Mouse (Mus musculus) mammary gland, adult 2 months (tissue): ENCODE data around the gene Kctd14. TPM values are rescaled to one million over a fixed set of nuclear protein-coding genes. Genes with fewer than 3 reads are reported as not detected.

ENCODE experiments used
- polyA plus RNA-seq: library from polyadenylated mRNA; depleted of rRNA; stranded (reverse); fragments of >200 nt; gene quantifications from 2 replicates; pipeline ENCODE4 v1.2.3, GENCODE M21; 2012; ENCODE audit warnings: low replicate concordance; rRNA removed

The Kctd14 gene
- polyA plus RNA-seq: 3.5 and 7.8 TPM in 2 replicates

GRCm38 (mm10) chr7:97451023-97451422 lies at the start of gene Kctd14:
Kctd14 (plus strand) TSS chr7:97451323.

GRCm38 (mm10) chr7:97416906-97417777 lies 34.0 kb upstream of the Kctd14 start, which contains the start of gene Thrsp:
Thrsp (minus strand) TSS chr7:97417730.

GRCm38 (mm10) chr7:97480821-97481339 lies 29.8 kb downstream of the Kctd14 start, which contains the start of gene Ints4:
Ints4 (plus strand) TSS chr7:97480956.

Other genes starting within 250 kb of the Kctd14 start
- gene Usp35, start 119.3 kb upstream of the Kctd14 start, polyA plus RNA-seq: 11.1 and 11.9 TPM in 2 replicates
- gene Kctd21, start 119.0 kb upstream of the Kctd14 start, polyA plus RNA-seq: 7.2 and 17.3 TPM in 2 replicates
- 9.1 and 18.5 TPM in 2 replicates for gene Alg8, start 79.7 kb upstream of the Kctd14 start, polyA plus RNA-seq
- 148 and 177 TPM in 2 replicates for gene Ndufc2, start 51.3 kb upstream of the Kctd14 start, polyA plus RNA-seq
- 1,438 and 2,003 TPM in 2 replicates for gene Thrsp, start 33.6 kb upstream of the Kctd14 start, polyA plus RNA-seq
- 79.2 and 104 TPM in 2 replicates for gene Ints4, start 29.6 kb downstream of the Kctd14 start, polyA plus RNA-seq
- 33.0 and 66.8 TPM in 2 replicates for gene Aamdc, start 128.2 kb downstream of the Kctd14 start, polyA plus RNA-seq
- gene Rsf1, start 128.6 kb downstream of the Kctd14 start, polyA plus RNA-seq: 1.6 and 2.5 TPM in 2 replicates
- 23.8 and 24.8 TPM in 2 replicates for gene Clns1a, start 245.3 kb downstream of the Kctd14 start, polyA plus RNA-seq